Mouse (Mus musculus): ENCODE measurements around the gene Lrrk2. TPM values are rescaled to one million over a fixed set of nuclear protein-coding genes. Genes with fewer than 3 reads are reported as not detected.
A peak's percentile ranks its signal among the peaks of the same experiment; 100 is the strongest.

Gene Lrrk2
- total RNA-seq, 1 experiment = 6.0 TPM

GRCm38 (mm10) chr15:91671216-91671615, 1.8 kb upstream of the Lrrk2 start:
- Histone ChIP-seq H3K4me1 (ENCODE audit: control insufficient read depth in 2 of 2, insufficient read depth in 2 of 2, low read length in 2 of 2, poor library complexity in 1 of 2) (peaks cover 0 to 3% of the 10 kb centered on the region in 2 experiments; a peak in 1 of 4 replicates), H3K9me3 (ENCODE audit: control insufficient read depth, insufficient read depth, low read depth, low read length) (no peaks in the 10 kb centered on the region), H3K4me3 (ENCODE audit: insufficient read depth in 1 of 2, low read depth in 1 of 2, low read length in 2 of 2, poor library complexity in 1 of 2, severe bottlenecking in 1 of 2) (no peak overlapping the region), H3K9ac (ENCODE audit: insufficient read depth, low read depth, low read length, poor library complexity, severe bottlenecking) (no peak overlapping the region), H3K36me3 (ENCODE audit: control insufficient read depth, insufficient read depth, low read length, poor library complexity, severe bottlenecking) (no peaks in the 10 kb centered on the region), H3K27ac (ENCODE audit: insufficient read depth, low read depth, low read length, poor library complexity, severe bottlenecking) (no peak overlapping the region)
- in situ Hi-C loops (cut with MboI; ENCODE audit: low sequenced_read_pairs in 2 of 2, unreplicated experiment in 2 of 2) = no loop called here
- TF ChIP-seq HCFC1 (IDR thresholded peaks at IDR 0.05; ENCODE audit: borderline replicate concordance, insufficient read depth, low read length) (no peak), MAFK (IDR thresholded peaks at IDR 0.05; ENCODE audit: insufficient read depth, low read depth, low read length) (no peak), CHD2 (IDR thresholded peaks at IDR 0.05; ENCODE audit: low read depth, low read length) (no peak), ZNF384 (IDR thresholded peaks at IDR 0.05; ENCODE audit: low read depth, low read length) (no peak), ZC3H11A (IDR thresholded peaks at IDR 0.05; ENCODE audit: borderline replicate concordance, low read depth, low read length) (no peak)
- no peak for DNase-seq (ENCODE audit: low read depth, low spot score)

DNA sequence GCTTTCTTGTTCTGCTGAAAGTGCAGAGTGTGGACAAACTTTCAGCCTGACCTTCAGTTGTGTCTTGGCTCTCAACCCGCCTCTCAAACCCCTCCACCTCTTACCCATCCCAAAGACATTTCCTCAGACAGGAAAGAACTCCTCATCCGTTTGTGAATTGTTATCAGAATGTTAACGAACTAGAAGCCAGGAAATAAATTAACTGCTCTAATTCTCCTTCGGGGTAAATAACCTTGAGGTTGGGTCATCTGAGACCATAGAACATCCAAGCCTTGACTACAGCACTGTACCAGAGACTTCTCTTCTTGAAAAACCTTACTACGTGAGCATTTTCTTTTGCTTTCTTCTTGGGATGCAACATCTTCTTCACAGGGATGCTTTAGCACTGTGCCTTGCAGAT, 988 bp upstream of the Lrrk2 start:
- Histone ChIP-seq H3K4me3 (ENCODE audit: insufficient read depth in 1 of 2, low read depth in 1 of 2, low read length in 2 of 2, poor library complexity in 1 of 2, severe bottlenecking in 1 of 2) (no peak overlapping the region), H3K9ac (ENCODE audit: insufficient read depth, low read depth, low read length, poor library complexity, severe bottlenecking) (no peak overlapping the region), H3K9me3 (ENCODE audit: control insufficient read depth, insufficient read depth, low read depth, low read length) (no peaks in the 10 kb centered on the region), H3K27ac (ENCODE audit: insufficient read depth, low read depth, low read length, poor library complexity, severe bottlenecking) (no peak overlapping the region), H3K36me3 (ENCODE audit: control insufficient read depth, insufficient read depth, low read length, poor library complexity, severe bottlenecking) (no peaks in the 10 kb centered on the region), H3K4me1 (ENCODE audit: control insufficient read depth in 2 of 2, insufficient read depth in 2 of 2, low read length in 2 of 2, poor library complexity in 1 of 2) (peaks cover 0 to 3% of the 10 kb centered on the region in 2 experiments; a peak in 1 of 4 replicates)
- TF ChIP-seq CHD2 (IDR thresholded peaks at IDR 0.05; ENCODE audit: low read depth, low read length) (no peak), MAFK (IDR thresholded peaks at IDR 0.05; ENCODE audit: insufficient read depth, low read depth, low read length) (no peak), HCFC1 (IDR thresholded peaks at IDR 0.05; ENCODE audit: borderline replicate concordance, insufficient read depth, low read length) (no peak), ZNF384 (IDR thresholded peaks at IDR 0.05; ENCODE audit: low read depth, low read length) (no peak), ZC3H11A (IDR thresholded peaks at IDR 0.05; ENCODE audit: borderline replicate concordance, low read depth, low read length) (no peak)
- DNase-seq (ENCODE audit: low read depth, low spot score) = no peak
- in situ Hi-C loops (cut with MboI; ENCODE audit: low sequenced_read_pairs in 2 of 2, unreplicated experiment in 2 of 2) = no loop called here

GRCm38 (mm10) chr15:91673569-91673905, 562 bp downstream of the Lrrk2 start:
- Histone ChIP-seq H3K9ac (ENCODE audit: insufficient read depth, low read depth, low read length, poor library complexity, severe bottlenecking) (no peak overlapping the region), H3K4me3 (ENCODE audit: insufficient read depth in 1 of 2, low read depth in 1 of 2, low read length in 2 of 2, poor library complexity in 1 of 2, severe bottlenecking in 1 of 2) (peak overlapping the region; percentile 54 to 60; a peak in 3 of 4 replicates), H3K27ac (ENCODE audit: insufficient read depth, low read depth, low read length, poor library complexity, severe bottlenecking) (no peak overlapping the region), H3K9me3 (ENCODE audit: control insufficient read depth, insufficient read depth, low read depth, low read length) (no peaks in the 10 kb centered on the region), H3K36me3 (ENCODE audit: control insufficient read depth, insufficient read depth, low read length, poor library complexity, severe bottlenecking) (no peaks in the 10 kb centered on the region), H3K4me1 (ENCODE audit: control insufficient read depth in 2 of 2, insufficient read depth in 2 of 2, low read length in 2 of 2, poor library complexity in 1 of 2) (peaks cover 0 to 3% of the 10 kb centered on the region in 2 experiments; a peak in 1 of 4 replicates)
- in situ Hi-C loops (cut with MboI; ENCODE audit: low sequenced_read_pairs in 2 of 2, unreplicated experiment in 2 of 2) = no loop called here
- DNase-seq (ENCODE audit: low read depth, low spot score) = no peak
- TF ChIP-seq ZNF384 (IDR thresholded peaks at IDR 0.05; ENCODE audit: low read depth, low read length) (no peak), HCFC1 (IDR thresholded peaks at IDR 0.05; ENCODE audit: borderline replicate concordance, insufficient read depth, low read length) (no peak), CHD2 (IDR thresholded peaks at IDR 0.05; ENCODE audit: low read depth, low read length) (no peak), ZC3H11A (IDR thresholded peaks at IDR 0.05; ENCODE audit: borderline replicate concordance, low read depth, low read length) (no peak), MAFK (IDR thresholded peaks at IDR 0.05; ENCODE audit: insufficient read depth, low read depth, low read length) (no peak)

DNA sequence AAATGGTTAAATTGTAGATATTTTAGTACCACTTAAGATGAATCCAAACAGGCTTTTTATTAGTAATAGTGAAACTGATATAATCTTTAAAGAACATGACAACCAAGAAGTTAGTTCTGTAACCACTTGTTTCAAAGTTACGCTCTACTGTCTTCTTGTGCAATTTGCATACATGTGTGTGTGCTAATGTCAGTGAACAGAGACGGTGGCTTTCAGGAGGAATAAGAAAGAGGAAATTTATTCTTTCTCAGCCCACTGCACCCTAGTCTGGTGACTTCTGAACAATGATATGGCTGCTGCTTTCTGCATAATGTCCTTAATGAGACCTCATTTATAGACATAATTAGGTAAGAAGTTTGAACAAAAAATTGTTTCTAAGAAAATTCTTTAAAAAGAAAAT, 7.1 kb downstream of the Lrrk2 start:
- Histone ChIP-seq H3K9ac (ENCODE audit: insufficient read depth, low read depth, low read length, poor library complexity, severe bottlenecking) (no peak overlapping the region), H3K4me3 (ENCODE audit: insufficient read depth in 1 of 2, low read depth in 1 of 2, low read length in 2 of 2, poor library complexity in 1 of 2, severe bottlenecking in 1 of 2) (no peak overlapping the region), H3K9me3 (ENCODE audit: control insufficient read depth, insufficient read depth, low read depth, low read length) (no peaks in the 10 kb centered on the region), H3K27ac (ENCODE audit: insufficient read depth, low read depth, low read length, poor library complexity, severe bottlenecking) (no peak overlapping the region), H3K4me1 (ENCODE audit: control insufficient read depth in 2 of 2, insufficient read depth in 2 of 2, low read length in 2 of 2, poor library complexity in 1 of 2) (no peaks in the 10 kb centered on the region), H3K36me3 (ENCODE audit: control insufficient read depth, insufficient read depth, low read length, poor library complexity, severe bottlenecking) (no peaks in the 10 kb centered on the region)
- TF ChIP-seq MAFK (IDR thresholded peaks at IDR 0.05; ENCODE audit: insufficient read depth, low read depth, low read length) (no peak), ZC3H11A (IDR thresholded peaks at IDR 0.05; ENCODE audit: borderline replicate concordance, low read depth, low read length) (no peak), ZNF384 (IDR thresholded peaks at IDR 0.05; ENCODE audit: low read depth, low read length) (no peak), HCFC1 (IDR thresholded peaks at IDR 0.05; ENCODE audit: borderline replicate concordance, insufficient read depth, low read length) (no peak), CHD2 (IDR thresholded peaks at IDR 0.05; ENCODE audit: low read depth, low read length) (no peak)
- in situ Hi-C loops (cut with MboI; ENCODE audit: low sequenced_read_pairs in 2 of 2, unreplicated experiment in 2 of 2) = no loop called here
- DNase-seq (ENCODE audit: low read depth, low spot score) = no peak

All from ES-E14 (cell line).